Mouse (Mus musculus): ENCODE measurements around the gene Diras2. TPM values are rescaled to one million over a fixed set of nuclear protein-coding genes. Genes with fewer than 3 reads are reported as not detected.

The Diras2 gene
- polyA plus RNA-seq, 1 experiment from 2014 or later: 1.5 TPM

Other genes with a start within 250 kb of the Diras2 start
- gene Syk, start 51.9 kb upstream of the Diras2 start, polyA plus RNA-seq (2014; fragmentation: Nextera tagmentation; extraction: Ambion mirVana): 1.0 and 1.1 TPM in 2 replicates